Mouse (Mus musculus) small intestine, adult 2 months (tissue): ENCODE results near the gene Mgll.

Experiments
- CTCF ChIP-seq: fragments of 200-500 bp; IDR thresholded peaks from 2 replicates; pipeline ENCODE4 v1.5.1; 2012; ENCODE audit warnings: low read depth, mild to moderate bottlenecking, control low read depth, inconsistent platforms, low read length, moderate library complexity, mixed read lengths; ENCODE audit not compliant: insufficient replicate concordance, insufficient read length; ENCODE audit errors: extremely low read depth
- POLR2A ChIP-seq: fragments of 200-500 bp; IDR thresholded peaks from 2 replicates; pipeline ENCODE4 v1.6.1; 2012; ENCODE audit warnings: low read depth, mild to moderate bottlenecking, control low read depth, inconsistent platforms, low read length, moderate library complexity

- TF ChIP-seq CTCF (no peak), POLR2A (no peak)
Observed at GRCm38 (mm10) chr6:88769723-88770122, 45.5 kb downstream of the Mgll start.
